Mouse (Mus musculus) MEL (cell line): ENCODE measurements at regions not wholly inside any gene's neighbourhood (a gene's known extent, or its start where the extent isn't known, plus 50 kb on each side); places are given as distances from the start of the nearest gene placed in this dataset.

Experiments used
- DNase-seq: peaks from one replicate; pipeline ENCODE4 v3.0.0; 2011; ENCODE audit warnings: low read depth, low spot score
- H3K27ac ChIP-seq: 2 replicates; pipeline ENCODE4 v1.5.1; 2012; ENCODE audit warnings: low read depth, mild to moderate bottlenecking, control low read depth, low read length, moderate library complexity; ENCODE audit not compliant: control insufficient read depth
- H3K27me3 ChIP-seq, 2 experiments: fragments of 150-350 bp in 1 of 2; sonication (generic) in 1 of 2; 2 replicates each; pipeline ENCODE4 v1.6.1; 2012; ENCODE audit warnings: low read length in 2 of 2, mild to moderate bottlenecking in 2 of 2, improper control_type of control experiment in 1 of 2, moderate library complexity in 1 of 2; ENCODE audit not compliant: insufficient read depth in 2 of 2, control insufficient read depth in 1 of 2
- H3K36me3 ChIP-seq, 2 experiments: 2 replicates each; pipeline ENCODE4 v1.6.1; 2012 to 2014; ENCODE audit warnings: low read length in 2 of 2, improper control_type of control experiment in 1 of 2, inconsistent platforms in 1 of 2, mild to moderate bottlenecking in 1 of 2; ENCODE audit not compliant: insufficient read depth in 2 of 2, control insufficient read depth in 1 of 2
- H3K4me1 ChIP-seq, 2 experiments: fragments of 150-350 bp in 1 of 2; sonication (generic) in 1 of 2; 2 replicates each; pipeline ENCODE4 v1.6.1; 2012; ENCODE audit warnings: low read length in 2 of 2, improper control_type of control experiment in 1 of 2, mild to moderate bottlenecking in 1 of 2; ENCODE audit not compliant: insufficient read depth in 2 of 2, control insufficient read depth in 1 of 2
- H3K4me3 ChIP-seq, 2 experiments: fragments of 150-350 bp in 1 of 2; sonication (generic) in 1 of 2; 2 replicates each; pipeline ENCODE4 v1.5.1; 2012; ENCODE audit warnings: low read depth in 2 of 2, low read length in 2 of 2, mild to moderate bottlenecking in 2 of 2, moderate library complexity in 2 of 2, control low read depth in 1 of 2, improper control_type of control experiment in 1 of 2; ENCODE audit not compliant: control insufficient read depth in 1 of 2, insufficient read depth in 1 of 2
- H3K79me2 ChIP-seq: 2 replicates; pipeline ENCODE4 v1.6.1; 2012; ENCODE audit warnings: mild to moderate bottlenecking, low read length, moderate library complexity; ENCODE audit not compliant: control insufficient read depth, poor library complexity, insufficient read depth
- H3K9ac ChIP-seq: 2 replicates; pipeline ENCODE4 v1.6.1; 2012; ENCODE audit warnings: low read depth, mild to moderate bottlenecking, control low read depth, low read length, moderate library complexity; ENCODE audit not compliant: control insufficient read depth, poor library complexity, severe bottlenecking
- H3K9me3 ChIP-seq: fragments of 150-350 bp; sonication (generic); replicated peaks from 2 replicates; pipeline ENCODE4 v1.6.1; 2012; ENCODE audit warnings: mild to moderate bottlenecking, low read length, improper control_type of control experiment, moderate library complexity; ENCODE audit not compliant: insufficient read depth
- BHLHE40 ChIP-seq: IDR thresholded peaks from 2 replicates; pipeline ENCODE4 v1.6.1; 2012; ENCODE audit warnings: low read depth, mild to moderate bottlenecking, inconsistent platforms, low read length, improper control_type of control experiment, borderline replicate concordance
- ETS1 ChIP-seq: IDR thresholded peaks from 2 replicates; pipeline ENCODE4 v1.6.1; 2012; ENCODE audit warnings: low read depth, mild to moderate bottlenecking, inconsistent platforms, low read length, improper control_type of control experiment, moderate library complexity
- HCFC1 ChIP-seq: IDR thresholded peaks from 2 replicates; pipeline ENCODE4 v1.6.1; 2012; ENCODE audit warnings: low read depth, mild to moderate bottlenecking, inconsistent platforms, low read length, improper control_type of control experiment, moderate library complexity
- JUND ChIP-seq: IDR thresholded peaks from 2 replicates; pipeline ENCODE4 v1.6.1; 2011; ENCODE audit warnings: low read depth, mild to moderate bottlenecking, improper control_type of control experiment, low read length
- MAX ChIP-seq: IDR thresholded peaks from 2 replicates; pipeline ENCODE4 v1.6.1; 2011; ENCODE audit warnings: low read length, improper control_type of control experiment
- MXI1 ChIP-seq: IDR thresholded peaks from 2 replicates; pipeline ENCODE4 v1.6.1; 2011; ENCODE audit warnings: mild to moderate bottlenecking, low read depth, low read length, improper control_type of control experiment
- MYC ChIP-seq: IDR thresholded peaks from 2 replicates; pipeline ENCODE4 v1.6.1; 2011; ENCODE audit warnings: low read depth, mild to moderate bottlenecking, low read length, improper control_type of control experiment, moderate library complexity
- POLR2AphosphoS2 ChIP-seq: IDR thresholded peaks from 2 replicates; pipeline ENCODE4 v1.6.1; 2011; ENCODE audit warnings: low read length, improper control_type of control experiment
- POLR2AphosphoS5 ChIP-seq: IDR thresholded peaks from 2 replicates; pipeline ENCODE4 v1.6.1; 2012; ENCODE audit warnings: low read depth, borderline replicate concordance, mild to moderate bottlenecking, inconsistent platforms, low read length, moderate library complexity, mixed read lengths
- RAD21 ChIP-seq: IDR thresholded peaks from 2 replicates; pipeline ENCODE4 v1.6.1; 2011; ENCODE audit warnings: mild to moderate bottlenecking, low read depth, low read length, improper control_type of control experiment
- TBP ChIP-seq: IDR thresholded peaks from 2 replicates; pipeline ENCODE4 v1.8.0; 2011; ENCODE audit warnings: low read depth, low read length, improper control_type of control experiment
- TCF12 ChIP-seq: IDR thresholded peaks from 2 replicates; pipeline ENCODE4 v1.6.1; 2014; ENCODE audit warnings: low read depth, mild to moderate bottlenecking, inconsistent platforms, low read length, improper control_type of control experiment, moderate library complexity
- USF1 ChIP-seq: IDR thresholded peaks from 2 replicates; pipeline ENCODE4 v1.6.1; 2014; ENCODE audit warnings: low read depth, mild to moderate bottlenecking, inconsistent platforms, low read length, improper control_type of control experiment, moderate library complexity
- ZKSCAN1 ChIP-seq: IDR thresholded peaks from 2 replicates; pipeline ENCODE4 v1.6.1; 2012; ENCODE audit warnings: low read depth, mild to moderate bottlenecking, inconsistent platforms, low read length, improper control_type of control experiment, moderate library complexity
- ZMIZ1 ChIP-seq: IDR thresholded peaks from 2 replicates; pipeline ENCODE4 v1.6.1; 2012; ENCODE audit warnings: low read depth, mild to moderate bottlenecking, inconsistent platforms, low read length, improper control_type of control experiment, moderate library complexity
- ZNF384 ChIP-seq: IDR thresholded peaks from 2 replicates; pipeline ENCODE4 v1.6.1; 2012; ENCODE audit warnings: low read depth, mild to moderate bottlenecking, inconsistent platforms, low read length, improper control_type of control experiment

DNA sequence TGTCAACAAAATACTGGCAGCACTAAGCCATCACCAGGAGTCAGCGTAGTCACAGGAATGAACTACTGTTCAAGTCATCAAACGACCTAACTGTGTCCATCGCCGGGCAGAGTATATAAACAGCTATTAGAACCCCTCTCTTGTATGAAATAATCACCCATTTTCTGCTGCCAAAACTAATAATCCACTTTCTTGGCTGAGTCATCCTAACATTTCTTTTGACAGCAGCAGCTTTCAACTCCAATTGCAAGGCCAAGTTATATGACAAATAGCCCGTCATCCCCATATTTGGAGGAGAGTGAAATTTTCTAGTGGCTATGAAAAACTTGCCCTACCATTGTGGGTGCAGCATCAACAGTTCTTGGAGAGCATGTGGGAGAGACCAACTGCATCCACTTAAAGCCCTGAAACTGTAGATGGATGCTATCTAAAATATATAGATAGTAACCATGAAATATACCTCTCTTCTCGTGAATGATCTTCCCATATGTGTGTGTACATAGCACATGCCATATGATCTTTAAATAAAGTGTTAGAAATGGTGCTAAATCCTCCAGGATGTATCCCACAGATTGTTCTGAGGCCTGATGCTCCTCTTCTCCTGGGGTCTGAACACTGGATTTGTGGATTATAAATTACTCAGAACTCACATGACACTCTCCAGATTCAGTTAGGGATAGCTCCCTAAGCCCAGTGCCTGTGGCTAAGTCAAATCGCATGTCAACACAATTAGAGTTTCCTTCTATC, 189.9 kb upstream of the Tmem72 start:
- no peaks in the 10 kb centered on the region for H3K9me3 ChIP-seq
- no peaks in the 10 kb centered on the region for H3K27me3 ChIP-seq
- no peak for DNase-seq
- no peak for TF ChIP-seq ZKSCAN1
- no peak for TF ChIP-seq MYC
- no peak for TF ChIP-seq TBP
- no peak for TF ChIP-seq POLR2AphosphoS5
- no peak for TF ChIP-seq RAD21
- no peak overlapping the region for H3K9ac ChIP-seq
- H3K4me3 ChIP-seq, result no peak overlapping the region
- H3K27ac ChIP-seq, result no peak overlapping the region
- H3K4me1 ChIP-seq, result no peaks in the 10 kb centered on the region
- no peaks in the 10 kb centered on the region for H3K79me2 ChIP-seq
- no peaks in the 10 kb centered on the region for H3K36me3 ChIP-seq

DNA sequence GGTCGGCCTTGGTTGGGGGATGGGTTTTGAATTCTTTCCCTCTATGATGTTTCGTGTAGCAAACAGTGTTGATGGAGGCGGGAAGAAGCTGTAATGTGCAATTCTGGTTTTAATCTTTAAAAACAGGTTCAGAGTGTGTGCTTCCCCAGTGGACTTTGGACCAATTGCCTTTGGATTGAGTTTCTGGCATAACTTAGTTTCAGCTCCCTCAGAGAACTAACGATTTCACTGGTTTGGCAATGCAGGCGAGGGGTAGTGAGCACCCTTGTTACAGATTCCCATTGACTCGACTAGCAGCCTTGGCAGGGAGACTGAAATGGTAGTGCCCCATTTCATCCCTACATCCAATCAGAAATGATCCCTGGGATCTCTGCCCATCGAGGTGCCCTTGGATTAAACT, 193.9 kb upstream of the Tmem72 start:
- Histone ChIP-seq H3K27ac (no peak overlapping the region), H3K4me3 (no peak overlapping the region), H3K4me1 (no peaks in the 10 kb centered on the region), H3K36me3 (no peaks in the 10 kb centered on the region), H3K79me2 (no peaks in the 10 kb centered on the region), H3K27me3 (no peaks in the 10 kb centered on the region), H3K9ac (no peak overlapping the region), H3K9me3 (no peaks in the 10 kb centered on the region)
- no peak for DNase-seq
- TF ChIP-seq TCF12, result no peak
- no peak for TF ChIP-seq POLR2AphosphoS5
- no peak for TF ChIP-seq POLR2AphosphoS2
- no peak for TF ChIP-seq USF1
- no peak for TF ChIP-seq MYC
- no peak for TF ChIP-seq MXI1
- TF ChIP-seq TBP, result no peak
- no peak for TF ChIP-seq ZKSCAN1
- no peak for TF ChIP-seq ZMIZ1
- TF ChIP-seq BHLHE40, result no peak
- TF ChIP-seq JUND, result no peak
- no peak for TF ChIP-seq HCFC1
- TF ChIP-seq ETS1, result no peak
- no peak for TF ChIP-seq MAX
- TF ChIP-seq ZNF384, result no peak
